Mouse (Mus musculus) megakaryocyte progenitor cell, adult 5-6 weeks (primary cell): ENCODE measurements at regions not wholly inside any gene's neighbourhood (a gene's known extent, or its start where the extent isn't known, plus 50 kb on each side); places are given as distances from the start of the nearest gene placed in this dataset.

Source experiments
- ATAC-seq: replicated peaks from 2 replicates; pipeline ENCODE4 v1.8.0; 2016; ENCODE audit warnings: mild to moderate bottlenecking, moderate TSS enrichment, inconsistent platforms; ENCODE audit not compliant: poor library complexity

GRCm38 (mm10) chr3:41422615-41423579 lies 132.6 kb upstream of the Jade1 start:
- ATAC-seq: peak; percentile 42; the same call in 1 of the 2 replicates

GRCm38 (mm10) chr3:41413771-41414170 lies 141.8 kb upstream of the Jade1 start:
- ATAC-seq: no peak

GRCm38 (mm10) chr3:41412698-41413097 lies 142.8 kb upstream of the Jade1 start:
- ATAC-seq: peak; percentile 43

- peak; percentile 17; the same call in 1 of the 2 replicates for ATAC-seq
Measured at GRCm38 (mm10) chr3:41408821-41409737, 146.5 kb upstream of the Jade1 start.

GRCm38 (mm10) chr3:41408423-41408820 lies 147.1 kb upstream of the Jade1 start:
- peak; percentile 88 for ATAC-seq

GRCm38 (mm10) chr3:41407988-41408387 lies 147.5 kb upstream of the Jade1 start:
- no peak for ATAC-seq

GRCm38 (mm10) chr3:41407520-41407919 lies 148.0 kb upstream of the Jade1 start:
- ATAC-seq: 0 out of 2 replicates have a peak, but pooled peaks have one; percentile 8

- ATAC-seq: 0 out of 2 replicates have a peak, but pooled peaks have one; percentile 26
Measured at GRCm38 (mm10) chr3:41401881-41402280, 153.7 kb upstream of the Jade1 start.

- ATAC-seq: peak; percentile 99
Measured at GRCm38 (mm10) chr3:41389868-41390267, 165.7 kb upstream of the Jade1 start.

GRCm38 (mm10) chr3:41387469-41388212 lies 167.9 kb upstream of the Jade1 start:
- ATAC-seq: no peak

GRCm38 (mm10) chr3:41386299-41386698 lies 169.2 kb upstream of the Jade1 start:
- no peak for ATAC-seq

- ATAC-seq: no peak
Measured at GRCm38 (mm10) chr3:41384410-41384809, 171.1 kb upstream of the Jade1 start.

- ATAC-seq: no peak
Measured at GRCm38 (mm10) chr3:41378576-41378975, 177.0 kb upstream of the Jade1 start.

- ATAC-seq: no peak
Measured at GRCm38 (mm10) chr3:41377826-41378406, 177.6 kb upstream of the Jade1 start.

- ATAC-seq: peak; percentile 88
Measured at GRCm38 (mm10) chr3:41376848-41377582, 178.5 kb upstream of the Jade1 start.

- ATAC-seq: peak; percentile 25; the same call in 1 of the 2 replicates
Measured at GRCm38 (mm10) chr3:41375230-41375930, 180.2 kb upstream of the Jade1 start.

- ATAC-seq: no peak
Measured at GRCm38 (mm10) chr3:41373198-41373597, 182.3 kb upstream of the Jade1 start.

- no peak for ATAC-seq
Measured at GRCm38 (mm10) chr3:41368351-41369101, 187.0 kb upstream of the Jade1 start.
